Mouse (Mus musculus) activated CD4-positive, CD25-positive, alpha-beta regulatory T cell (primary cell): ENCODE results near the gene Acsbg2. TPM values are rescaled to one million over a fixed set of nuclear protein-coding genes. Genes with fewer than 3 reads are reported as not detected.

Source experiments
- polyA plus RNA-seq, 2 experiments: library from polyadenylated mRNA; unstranded; fragments of 100-300 nt; shearing (Covaris generic); gene quantifications; one replicate each; pipeline ENCODE4 v1.2.1; 2017

Acsbg2 gene
- polyA plus RNA-seq: not detected

GRCm38 (mm10) chr17:56874237-56874636, at the start of gene Acsbg2:
Gene Acsbg2 (minus strand): TSS chr17:56874447.

GRCm38 (mm10) chr17:56874936-56875651, 847 bp upstream of the Acsbg2 start, which contains the start of gene 1700061G19Rik:
Gene 1700061G19Rik (plus strand): TSS chr17:56875477.

GRCm38 (mm10) chr17:56830411-56831110, 43.7 kb downstream of the Acsbg2 start, which contains the start of gene Rfx2:
Gene Rfx2 (minus strand): TSS chr17:56831013.

Other genes with a start within 250 kb of the Acsbg2 start
- gene Lonp1, start 247.6 kb downstream of the Acsbg2 start, polyA plus RNA-seq: 10 to 100 TPM; 34.4 to 41.3 TPM
- gene Catsperd, start 246.3 kb downstream of the Acsbg2 start, polyA plus RNA-seq: under 1 TPM; 0.16 to 0.36 TPM
- gene Ranbp3, start 201.2 kb downstream of the Acsbg2 start, polyA plus RNA-seq: 10 to 100 TPM; 79.3 to 90.3 TPM
- gene Ndufa11, start 156.7 kb downstream of the Acsbg2 start, polyA plus RNA-seq: 100 to 1,000 TPM; 284 to 322 TPM
- gene Vmac, start 156.4 kb downstream of the Acsbg2 start, polyA plus RNA-seq: 10 to 100 TPM; 11.9 to 18.9 TPM
- not detected for gene Nrtn, start 116.9 kb downstream of the Acsbg2 start, polyA plus RNA-seq
- 10 to 100 TPM; 37.5 to 47.0 TPM for gene Dus3l, start 109.7 kb downstream of the Acsbg2 start, polyA plus RNA-seq
- gene Prr22, start 104.2 kb downstream of the Acsbg2 start, polyA plus RNA-seq: 1 to 10 TPM in 1 of 2 experiments, under 1 TPM in 1; 0.69 to 1.7 TPM
- 1 to 10 TPM in 1 of 2 experiments, under 1 TPM in 1; 0.95 to 1.7 TPM for gene Rfx2, start 43.4 kb downstream of the Acsbg2 start, polyA plus RNA-seq
- under 1 TPM; 0.10 to 0.27 TPM for gene 1700061G19Rik, start 1.0 kb upstream of the Acsbg2 start, polyA plus RNA-seq
- 10 to 100 TPM; 31.3 to 45.7 TPM for gene Mllt1, start 61.0 kb upstream of the Acsbg2 start, polyA plus RNA-seq
- not detected for gene Acer1, start 107.7 kb upstream of the Acsbg2 start, polyA plus RNA-seq
- gene Clpp, start 115.9 kb upstream of the Acsbg2 start, polyA plus RNA-seq: 10 to 100 TPM; 46.4 to 81.8 TPM
- gene Alkbh7, start 122.9 kb upstream of the Acsbg2 start, polyA plus RNA-seq: 10 to 100 TPM; 25.2 to 32.7 TPM
- not detected for gene Pspn, start 125.6 kb upstream of the Acsbg2 start, polyA plus RNA-seq
- 10 to 100 TPM; 78.7 to 81.9 TPM for gene Gtf2f1, start 136.8 kb upstream of the Acsbg2 start, polyA plus RNA-seq
- gene Gm17949, start 137.0 kb upstream of the Acsbg2 start, polyA plus RNA-seq: under 1 TPM in 1 of 2 experiments, not detected in 1; 0.25 TPM
- 10 to 100 TPM; 38.5 to 45.9 TPM for gene Khsrp, start 157.1 kb upstream of the Acsbg2 start, polyA plus RNA-seq
- gene Slc25a41, start 167.2 kb upstream of the Acsbg2 start, polyA plus RNA-seq: under 1 TPM in 1 of 2 experiments, not detected in 1; 0.33 TPM
- gene Crb3, start 184.7 kb upstream of the Acsbg2 start, polyA plus RNA-seq: 1 to 10 TPM in 1 of 2 experiments, under 1 TPM in 1; 0.81 to 2.7 TPM
- 10 to 100 TPM in 1 of 2 experiments, 1 to 10 TPM in 1; 4.3 to 12.1 TPM for gene Slc25a23, start 185.4 kb upstream of the Acsbg2 start, polyA plus RNA-seq
- gene Dennd1c, start 204.1 kb upstream of the Acsbg2 start, polyA plus RNA-seq: 100 to 1,000 TPM; 278 to 303 TPM
- 1 to 10 TPM; 1.8 to 2.4 TPM for gene Tubb4a, start 213.3 kb upstream of the Acsbg2 start, polyA plus RNA-seq
- gene Tnfsf9, start 230.9 kb upstream of the Acsbg2 start, polyA plus RNA-seq: 10 to 100 TPM in 1 of 2 experiments, 1 to 10 TPM in 1; 8.9 to 10.4 TPM